Mouse (Mus musculus) myocyte (in vitro differentiated cells): Measurements from ENCODE around the gene Bcl2l14.

ENCODE experiments used
- E2F4 ChIP-seq: IDR thresholded peaks from one replicate; pipeline ENCODE4 v1.6.1; 2011; ENCODE audit warnings: mild to moderate bottlenecking, control low read depth, moderate library complexity; ENCODE audit not compliant: insufficient read depth
- MYOD1 ChIP-seq, 3 experiments: IDR thresholded peaks; one replicate each; pipeline ENCODE4 v1.6.1; 2011; ENCODE audit warnings: control low read depth in 2 of 3, low read depth in 2 of 3, mild to moderate bottlenecking in 2 of 3, moderate library complexity in 1 of 3; ENCODE audit not compliant: insufficient read length in 2 of 3, control insufficient read depth in 1 of 3
- POLR2A ChIP-seq: IDR thresholded peaks from one replicate; pipeline ENCODE4 v1.6.1; 2011; ENCODE audit warnings: low read depth, mild to moderate bottlenecking, control low read depth, moderate library complexity; ENCODE audit not compliant: insufficient read length
- POLR2AphosphoS2 ChIP-seq: IDR thresholded peaks from one replicate; pipeline ENCODE4 v1.6.1; 2011; ENCODE audit warnings: low read depth, control low read depth; ENCODE audit not compliant: insufficient read length
- SRF ChIP-seq: IDR thresholded peaks from one replicate; pipeline ENCODE4 v1.6.1; 2011; ENCODE audit warnings: low read depth; ENCODE audit not compliant: control insufficient read depth, insufficient read length
- TCF12 ChIP-seq: IDR thresholded peaks from one replicate; pipeline ENCODE4 v1.6.1; 2011; ENCODE audit warnings: mild to moderate bottlenecking, control low read depth; ENCODE audit not compliant: poor library complexity, insufficient read depth, severe bottlenecking
- TCF3 ChIP-seq: IDR thresholded peaks from one replicate; pipeline ENCODE4 v1.6.1; 2011; ENCODE audit warnings: low read depth, control low read depth; ENCODE audit not compliant: insufficient read length
- USF1 ChIP-seq: IDR thresholded peaks from one replicate; pipeline ENCODE4 v1.6.1; 2011; ENCODE audit warnings: low read depth, mild to moderate bottlenecking, control low read depth, moderate library complexity

DNA sequence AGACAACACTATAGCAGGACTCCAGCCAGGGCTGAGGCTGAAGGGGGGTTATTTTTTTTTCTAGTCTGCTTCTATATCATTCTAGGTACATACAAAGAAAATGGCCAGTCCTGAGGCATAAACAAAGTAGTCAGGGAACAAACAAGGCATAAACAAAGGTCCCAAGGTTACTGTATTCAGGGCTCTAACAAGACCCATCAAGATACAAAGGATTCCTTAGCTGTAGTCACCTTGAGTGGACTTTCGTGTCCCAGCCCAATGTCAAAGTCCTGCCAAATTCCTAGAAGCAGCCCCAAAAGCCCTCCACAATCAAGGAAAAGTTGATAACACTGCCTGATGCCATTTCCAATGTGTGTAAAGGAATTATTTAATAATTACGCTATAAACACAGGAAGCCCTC lies 5.3 kb upstream of the Bcl2l14 start:
- TF ChIP-seq USF1 (no peak), TCF3 (no peak), POLR2A (no peak), POLR2AphosphoS2 (no peak), TCF12 (no peak), MYOD1 (IDR thresholded peaks at IDR 0.05; ENCODE audit: control insufficient read depth in 1 of 3, insufficient read length in 2 of 3, low read depth in 2 of 3) (no peak), E2F4 (no peak), SRF (no peak)
